14 mouse cellular contexts compared by ENCODE assay signal in genomic region chr4:15594506-15594905, GRCm38 (mm10).
A peak's percentile ranks its signal among the peaks of the same experiment; 100 is the strongest.
DNase-seq lines count a peak whose midpoint lies in the region; ATAC-seq lines count a peak whose summit lies in the region.
"Had no signal": no experiment of that assay in that cellular context is flagged by ENCODE, and none has a peak within 500 bp of the region (broad histone marks: within the 10 kb centered on the region; RNA-seq: fewer than 3 reads in every experiment).

No protein-coding gene starts in this region.

- 0 out of 2 replicates have a peak, but pooled peaks have one; percentile 43 for ATAC-seq in forebrain, embryonic 15.5 days (replicated peaks)
- ATAC-seq in forebrain, embryonic 12.5 days (ENCODE audit: low FRiP score) = no peak
- peak; percentile 55 for ATAC-seq in midbrain, embryonic 16.5 days
- ATAC-seq in frontal cortex, adult (ENCODE audit: low TSS enrichment) = peak; percentile 98

- H3K4me3 ChIP-seq in forebrain, embryonic 15.5 days = no peak overlapping the region
- no peak overlapping the region for H3K4me3 ChIP-seq in forebrain, embryonic 12.5 days (replicated peaks)
- no peak overlapping the region for H3K4me3 ChIP-seq in midbrain, embryonic 16.5 days (ENCODE audit: low read depth, low read length)
- no peak overlapping the region for H3K4me3 ChIP-seq in midbrain, embryonic 10.5 days
- H3K4me3 ChIP-seq: embryonic facial prominence, embryonic 13.5 days; heart, embryonic 10.5 days; hindbrain, embryonic 12.5 days; lung, embryonic 15.5 days; midbrain, embryonic 12.5 days had no signal

- H3K9me3 ChIP-seq in forebrain, embryonic 15.5 days = no peaks in the 10 kb centered on the region
- no peaks in the 10 kb centered on the region for H3K9me3 ChIP-seq in forebrain, embryonic 12.5 days
- H3K9me3 ChIP-seq in midbrain, embryonic 16.5 days (replicated peaks; ENCODE audit: control insufficient read depth, low read length, poor library complexity, severe bottlenecking) = no peaks in the 10 kb centered on the region
- no peaks in the 10 kb centered on the region for H3K9me3 ChIP-seq in midbrain, embryonic 10.5 days (replicated peaks)
- H3K9me3 ChIP-seq: embryonic facial prominence, embryonic 13.5 days; heart, embryonic 10.5 days; hindbrain, embryonic 12.5 days; lung, embryonic 15.5 days; midbrain, embryonic 12.5 days had no signal

- H3K36me3 ChIP-seq in forebrain, embryonic 15.5 days = no peaks in the 10 kb centered on the region
- H3K36me3 ChIP-seq in forebrain, embryonic 12.5 days (replicated peaks) = no peaks in the 10 kb centered on the region
- no peaks in the 10 kb centered on the region for H3K36me3 ChIP-seq in midbrain, embryonic 16.5 days (ENCODE audit: control insufficient read depth, insufficient read depth, low read length)
- H3K36me3 ChIP-seq in midbrain, embryonic 10.5 days = no peaks in the 10 kb centered on the region
- H3K36me3 ChIP-seq: embryonic facial prominence, embryonic 13.5 days; heart, embryonic 10.5 days; hindbrain, embryonic 12.5 days; lung, embryonic 15.5 days; midbrain, embryonic 12.5 days had no signal

- no peak overlapping the region for H3K9ac ChIP-seq in forebrain, embryonic 15.5 days (replicated peaks)
- no peak overlapping the region for H3K9ac ChIP-seq in forebrain, embryonic 12.5 days
- H3K9ac ChIP-seq in midbrain, embryonic 16.5 days (ENCODE audit: low read depth, low read length) = no peak overlapping the region
- H3K9ac ChIP-seq: embryonic facial prominence, embryonic 13.5 days; hindbrain, embryonic 12.5 days; lung, embryonic 15.5 days; midbrain, embryonic 12.5 days had no signal

- H3K4me1 ChIP-seq in forebrain, embryonic 15.5 days = peaks cover 6% of the 10 kb centered on the region; the same call in 1 of the 2 replicates
- H3K4me1 ChIP-seq in forebrain, embryonic 12.5 days = no peaks in the 10 kb centered on the region
- H3K4me1 ChIP-seq in midbrain, embryonic 16.5 days (ENCODE audit: control insufficient read depth, insufficient read depth, low read length) = peaks cover 7% of the 10 kb centered on the region
- no peaks in the 10 kb centered on the region for H3K4me1 ChIP-seq in midbrain, embryonic 10.5 days
- H3K4me1 ChIP-seq: embryonic facial prominence, embryonic 13.5 days; heart, embryonic 10.5 days; hindbrain, embryonic 12.5 days; lung, embryonic 15.5 days; midbrain, embryonic 12.5 days had no signal

- H3K4me2 ChIP-seq in forebrain, embryonic 15.5 days (replicated peaks) = no peak overlapping the region
- H3K4me2 ChIP-seq in forebrain, embryonic 12.5 days = no peak overlapping the region
- no peak overlapping the region for H3K4me2 ChIP-seq in midbrain, embryonic 16.5 days (ENCODE audit: low read length)
- H3K4me2 ChIP-seq: embryonic facial prominence, embryonic 13.5 days; hindbrain, embryonic 12.5 days; lung, embryonic 15.5 days; midbrain, embryonic 12.5 days had no signal

- DNase-seq in midbrain, embryonic 10.5 days (ENCODE audit: low spot score) = no peak
- DNase-seq in right cerebral cortex, postnatal 14 days = peak; percentile 20
- DNase-seq in adrenal gland, adult 18-20 months (ENCODE audit: low spot score in 2 of 2) = no peak
- DNase-seq in adrenal gland, postnatal 10 days = no peak

- no peaks in the 10 kb centered on the region for H3K27me3 ChIP-seq in forebrain, embryonic 15.5 days
- H3K27me3 ChIP-seq in forebrain, embryonic 12.5 days = no peaks in the 10 kb centered on the region
- H3K27me3 ChIP-seq in midbrain, embryonic 16.5 days (ENCODE audit: control insufficient read depth, insufficient read depth, low read depth, low read length) = no peaks in the 10 kb centered on the region
- H3K27me3 ChIP-seq in midbrain, embryonic 10.5 days (ENCODE audit: low read depth, poor library complexity, severe bottlenecking) = no peaks in the 10 kb centered on the region
- H3K27me3 ChIP-seq: embryonic facial prominence, embryonic 13.5 days; hindbrain, embryonic 12.5 days; lung, embryonic 15.5 days; midbrain, embryonic 12.5 days had no signal

- 65% methylated on average over 3 of the region's 3 CpGs for WGBS in forebrain, embryonic 15.5 days
- 77% methylated on average over 3 of the region's 3 CpGs for WGBS in forebrain, embryonic 12.5 days
- WGBS in midbrain, embryonic 16.5 days = 63% methylated on average over 3 of the region's 3 CpGs
- 84% methylated on average over 3 of the region's 3 CpGs for WGBS in midbrain, embryonic 10.5 days

- H3K27ac ChIP-seq in forebrain, embryonic 15.5 days (replicated peaks) = no peak overlapping the region
- no peak overlapping the region for H3K27ac ChIP-seq in forebrain, embryonic 12.5 days
- peak overlapping the region; percentile 68 for H3K27ac ChIP-seq in midbrain, embryonic 16.5 days (ENCODE audit: low read length)
- no peak overlapping the region for H3K27ac ChIP-seq in midbrain, embryonic 10.5 days (replicated peaks)
- H3K27ac ChIP-seq: embryonic facial prominence, embryonic 13.5 days; heart, embryonic 10.5 days; hindbrain, embryonic 12.5 days; kidney, postnatal 0 days; lung, embryonic 15.5 days; midbrain, embryonic 12.5 days had no signal
